Mouse (Mus musculus) spleen, embryonic (tissue): Measurements from ENCODE around the gene Pthlh.
"Not testable (repeated sequence)": the region's sequence is repeated elsewhere in the genome, so short reads cannot be mapped to it uniquely, and the experiment has no call there.

Experiments
- CTCF ChIA-PET: fragments of 350-600 bp; sonication (Branson Sonifier 250); formaldehyde crosslinking; loops from one replicate; lab custom pipeline; 2022; lab: Charles Lee

The Pthlh gene

GRCm38 (mm10) chr6:147263587-147264565, at the start of gene Pthlh:
Gene Pthlh, minus strand, starts transcription at chr6:147264183.
- CTCF ChIA-PET: no interaction called here

GRCm38 (mm10) chr6:147313331-147313730, 49.3 kb upstream of the Pthlh start:
- CTCF ChIA-PET: no interaction called here

- CTCF ChIA-PET: no interaction called here
Measured at GRCm38 (mm10) chr6:147310435-147310978, 46.5 kb upstream of the Pthlh start.

DNA sequence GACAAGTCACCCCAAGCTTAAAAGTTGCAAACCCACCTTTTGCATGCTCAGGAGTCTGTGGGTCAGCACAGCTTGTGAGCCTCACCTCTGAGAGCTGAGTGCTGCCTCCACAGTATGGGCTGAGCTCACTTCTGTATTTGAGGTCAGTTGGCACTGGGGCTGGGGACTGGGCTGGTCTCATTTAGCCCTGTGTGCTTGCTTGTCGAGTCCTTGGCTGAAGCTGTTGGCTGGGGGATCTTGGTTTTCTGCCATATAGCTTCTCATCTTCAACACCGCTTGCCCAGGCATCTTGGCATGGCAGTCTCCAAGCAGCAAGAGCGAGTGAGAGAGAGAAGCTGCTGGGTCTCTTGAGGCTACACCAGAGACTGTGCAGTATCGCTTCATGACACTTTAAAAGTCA, 46.1 kb upstream of the Pthlh start:
- CTCF ChIA-PET: no interaction called here

GRCm38 (mm10) chr6:147304236-147304635, 40.3 kb upstream of the Pthlh start:
- CTCF ChIA-PET: not testable (repeated sequence)

DNA sequence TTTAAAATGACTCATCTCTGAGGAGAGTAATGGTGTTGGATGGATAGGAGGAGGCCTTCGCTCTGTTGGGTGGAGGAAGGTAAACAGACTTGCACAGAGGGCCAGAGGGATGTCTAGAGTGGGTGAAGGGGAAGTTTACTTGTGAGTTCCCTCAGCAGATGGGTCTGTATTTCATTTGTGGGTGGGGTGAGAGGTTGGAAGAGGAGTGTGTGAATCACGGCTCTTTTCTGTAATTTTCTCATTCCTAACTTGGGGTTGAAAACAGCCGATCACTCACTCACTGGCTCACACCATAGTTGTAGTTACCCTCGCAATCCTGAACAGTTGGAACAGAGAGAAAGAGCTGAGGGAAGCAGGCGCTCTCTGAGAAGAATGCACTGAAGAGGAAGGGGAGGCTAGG, 35.6 kb upstream of the Pthlh start:
- CTCF ChIA-PET: no interaction called here

GRCm38 (mm10) chr6:147279309-147279708, 15.3 kb upstream of the Pthlh start:
- CTCF ChIA-PET: no interaction called here

DNA sequence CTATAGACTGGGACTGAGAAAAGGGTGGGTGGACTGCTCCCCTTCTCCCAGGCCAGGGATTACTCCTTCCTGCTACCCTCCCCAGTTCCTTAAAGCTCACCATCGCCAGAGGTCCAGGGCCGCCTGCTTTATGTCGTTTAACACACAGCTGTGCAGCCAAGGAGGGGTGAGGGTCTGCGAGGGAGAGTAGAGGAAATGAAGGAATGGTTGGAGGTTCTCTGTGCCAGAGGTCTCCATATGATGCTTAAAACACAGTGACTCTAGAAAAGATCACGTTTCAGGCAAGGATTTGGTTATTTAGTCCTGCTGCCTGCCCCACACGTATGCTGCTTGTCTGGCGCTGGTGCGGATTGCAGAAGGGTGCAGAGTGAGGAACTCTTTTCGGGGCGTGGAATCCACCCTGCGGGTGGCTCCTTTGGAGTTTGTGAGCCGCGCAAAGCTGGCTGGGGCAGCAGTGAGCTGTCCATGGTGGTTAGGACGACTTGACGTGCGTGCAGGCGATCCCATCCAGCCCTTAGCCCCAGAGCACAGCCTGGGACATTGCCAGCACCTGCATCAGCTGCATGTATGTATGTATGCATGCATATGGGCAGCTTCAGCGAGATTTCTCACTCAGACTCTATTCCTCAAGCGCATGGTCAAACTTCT, 4.3 kb upstream of the Pthlh start:
- CTCF ChIA-PET: no interaction called here

DNA sequence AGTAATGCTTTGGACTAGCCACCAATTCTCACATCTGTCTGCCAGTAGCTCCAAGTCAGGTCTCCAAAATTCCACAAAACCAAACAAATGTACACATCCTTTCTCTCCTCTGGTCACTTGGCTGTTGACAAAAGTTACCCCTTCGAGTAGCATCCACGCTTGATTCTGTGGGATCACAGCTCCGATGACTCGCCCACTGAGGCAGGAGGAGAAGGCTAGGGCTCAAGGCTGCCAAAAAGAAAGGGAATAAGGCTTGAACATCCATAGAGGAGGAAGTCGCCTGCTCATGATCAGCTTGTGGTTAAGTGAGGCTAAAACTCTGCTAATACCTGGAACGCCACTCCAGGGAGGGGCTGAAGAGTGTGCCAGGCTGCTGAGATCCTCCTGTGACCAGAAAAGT, 2.5 kb upstream of the Pthlh start:
- CTCF ChIA-PET: no interaction called here

DNA sequence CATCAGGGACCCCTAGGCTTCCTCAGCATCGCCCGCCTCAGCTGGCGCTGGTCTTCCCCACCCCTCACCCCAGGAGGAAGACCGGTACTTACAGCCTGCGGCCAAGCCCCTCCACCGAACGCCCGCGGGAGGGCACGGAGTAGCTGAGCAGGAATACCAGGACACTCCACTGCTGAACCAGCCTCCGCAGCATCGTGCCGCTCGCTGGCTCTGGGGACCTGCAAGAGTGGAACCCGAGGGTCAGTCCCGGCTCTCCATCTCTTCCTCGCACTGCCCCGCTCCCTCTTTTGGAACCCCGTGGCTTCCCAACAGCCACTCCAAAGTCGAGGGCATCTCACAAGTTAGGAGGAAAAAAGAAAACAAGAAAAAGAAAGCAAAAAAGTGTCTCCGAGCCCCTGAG, 805 bp downstream of the Pthlh start:
- CTCF ChIA-PET: no interaction called here

GRCm38 (mm10) chr6:147261616-147262015, 2.4 kb downstream of the Pthlh start:
- CTCF ChIA-PET: no interaction called here

- CTCF ChIA-PET: no interaction called here
Measured at GRCm38 (mm10) chr6:147260766-147261165, 3.2 kb downstream of the Pthlh start.

DNA sequence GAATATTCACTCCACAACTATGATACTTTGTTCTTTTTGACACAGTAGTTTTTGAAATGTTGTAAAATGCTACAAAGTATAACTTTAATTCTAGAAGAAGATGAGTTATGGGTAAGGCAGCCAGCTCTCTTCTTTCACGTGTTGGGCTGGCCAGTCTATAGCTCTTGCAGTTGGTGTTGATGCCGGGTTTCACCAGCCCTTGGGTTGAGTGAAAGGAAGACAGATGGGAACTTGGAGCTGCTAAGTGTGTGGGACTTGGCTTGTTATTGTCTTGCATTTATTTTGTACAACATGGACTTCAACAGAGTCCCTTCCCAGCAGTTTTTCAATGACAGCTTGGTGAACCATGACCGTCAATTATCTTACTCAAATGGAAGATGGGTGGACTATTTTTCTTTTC, 16.2 kb downstream of the Pthlh start:
- CTCF ChIA-PET: no interaction called here

- CTCF ChIA-PET: no interaction called here
Measured at GRCm38 (mm10) chr6:147244294-147244693, 19.7 kb downstream of the Pthlh start.

DNA sequence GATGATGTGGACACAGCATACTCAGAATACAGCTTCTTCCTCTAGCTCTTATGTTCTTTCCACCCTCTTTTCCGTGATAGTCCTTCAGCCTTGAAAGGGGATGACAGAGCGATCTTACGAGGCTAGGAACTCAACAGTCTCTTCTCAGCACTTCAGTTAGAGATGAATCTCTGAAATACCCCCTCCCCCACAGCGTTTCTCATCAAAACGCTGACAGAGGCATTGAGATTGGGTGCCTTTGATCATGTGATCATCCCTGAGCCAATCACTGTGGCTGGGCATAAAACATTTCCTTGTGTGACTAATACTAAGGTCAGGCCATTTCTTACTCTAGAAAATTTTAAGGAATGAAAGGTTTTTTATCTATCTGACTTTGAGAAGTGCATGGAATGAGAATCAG, 20.3 kb downstream of the Pthlh start:
- CTCF ChIA-PET: no interaction called here

DNA sequence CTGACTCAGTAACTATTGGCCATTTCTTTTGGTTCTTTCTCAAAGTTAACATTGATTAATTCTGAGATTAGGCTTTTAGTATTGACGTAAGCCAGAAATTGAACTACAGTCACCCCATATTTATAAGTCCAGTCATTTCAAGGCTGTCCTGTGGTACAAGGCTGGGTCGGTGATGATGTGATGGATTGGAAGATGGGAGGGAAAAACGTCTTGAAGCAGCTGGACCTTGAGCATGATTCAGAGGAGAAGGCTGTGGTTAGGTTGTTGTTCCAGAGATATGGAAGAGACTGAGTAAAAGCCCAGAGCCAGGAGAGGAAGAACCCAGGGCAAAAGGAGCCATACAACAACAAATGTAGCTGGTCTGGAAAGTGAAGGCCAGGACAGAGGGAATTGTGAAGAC, 22.4 kb downstream of the Pthlh start:
- CTCF ChIA-PET: no interaction called here

GRCm38 (mm10) chr6:147240203-147240804, 23.7 kb downstream of the Pthlh start:
- CTCF ChIA-PET: interaction anchor here (0.6 to 0.7 kb wide), 2 partner anchors 33 to 211 kb away, joined by 3 to 9 read pairs; no protein-coding TSS in a partner anchor

GRCm38 (mm10) chr6:147226696-147227095, 37.3 kb downstream of the Pthlh start:
- CTCF ChIA-PET: no interaction called here

DNA sequence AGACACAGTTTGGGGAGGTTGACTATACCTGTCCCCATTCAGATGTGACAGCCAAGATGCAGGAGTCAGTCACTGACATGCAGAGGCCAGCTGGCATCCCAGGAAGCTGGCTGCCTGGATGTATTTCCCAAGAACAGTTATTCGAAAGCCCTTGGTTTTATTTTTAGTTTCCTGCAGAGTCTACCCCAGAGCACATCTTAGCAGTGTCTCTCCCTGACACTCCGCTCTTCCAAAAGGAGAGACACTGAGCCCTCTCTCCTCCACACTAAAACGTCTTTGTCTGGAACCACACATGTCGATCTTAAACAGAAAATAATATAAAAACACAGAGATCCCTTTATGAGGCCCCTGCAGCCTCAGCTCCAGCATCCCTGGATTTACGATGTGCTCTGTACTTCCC, 44.9 kb downstream of the Pthlh start:
- CTCF ChIA-PET: no interaction called here

DNA sequence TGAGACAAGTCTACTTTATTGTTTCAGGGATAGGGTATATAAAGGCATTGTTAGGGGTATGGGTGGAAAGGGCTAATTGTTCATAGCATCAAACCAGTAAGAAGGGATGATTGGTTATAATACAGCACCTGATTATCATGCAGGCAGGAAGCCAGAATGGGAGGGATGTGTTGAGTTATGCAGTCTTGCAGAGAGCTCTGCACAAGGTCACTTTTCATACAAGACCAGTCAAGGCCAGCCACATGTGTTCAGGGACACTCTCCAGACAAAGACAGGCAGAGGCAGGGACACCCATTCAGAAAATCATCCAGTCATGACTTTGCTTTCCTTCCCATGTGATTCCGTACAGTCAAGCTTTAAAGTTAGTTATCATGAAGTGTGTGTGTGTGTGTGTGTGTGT, 47.8 kb downstream of the Pthlh start:
- CTCF ChIA-PET: no interaction called here

- CTCF ChIA-PET: no interaction called here
Measured at GRCm38 (mm10) chr6:147207821-147208330, 56.1 kb downstream of the Pthlh start.
